ENCODE assay signal across 8 mouse cellular contexts in the genomic region with DNA sequence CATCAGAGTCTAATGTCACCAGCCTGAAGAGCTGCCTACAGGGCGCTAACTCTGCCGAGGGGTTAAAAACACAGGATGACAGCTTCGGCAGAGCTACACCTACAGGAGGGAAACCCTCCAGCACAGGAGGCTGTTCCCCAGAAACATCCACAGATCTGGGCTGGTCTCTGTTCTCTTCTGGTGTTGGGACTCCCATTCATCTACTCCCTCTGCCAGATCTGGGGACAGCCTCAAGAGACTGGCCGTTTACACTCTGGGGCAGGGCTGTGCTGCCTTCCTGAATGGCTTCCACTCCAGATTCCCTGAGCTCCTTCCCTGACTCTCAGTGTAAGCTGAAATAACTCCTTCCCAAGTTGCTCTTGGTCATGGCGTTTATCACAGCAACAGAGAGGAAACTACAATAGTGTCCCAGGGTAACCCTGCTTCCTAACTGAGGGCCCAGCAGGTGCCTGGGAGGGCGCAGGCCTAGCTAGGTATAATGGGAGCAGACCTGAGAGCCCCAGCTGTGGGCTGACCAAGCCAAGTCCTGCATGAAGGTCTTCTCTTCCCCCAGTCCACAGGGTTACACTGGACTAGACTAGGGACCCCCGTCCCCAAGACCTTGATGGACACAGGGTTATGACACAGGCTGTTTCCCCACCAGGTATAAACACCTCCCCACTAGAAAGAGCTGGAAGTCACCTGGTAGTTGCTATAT. TPM values are rescaled to one million over a fixed set of nuclear protein-coding genes. Genes with fewer than 3 reads are reported as not detected.
DNase-seq lines count a peak whose midpoint lies in the region; ATAC-seq and TF ChIP-seq lines count a peak whose summit lies in the region.

No protein-coding gene starts in this region.

- 24% methylated on average over 7 of the region's 7 CpGs for WGBS in heart, embryonic 12.5 days
- WGBS in hindbrain, embryonic 10.5 days: 19% methylated on average over 7 of the region's 7 CpGs
- 23% methylated on average over 7 of the region's 7 CpGs for WGBS in midbrain, embryonic 10.5 days

- ATAC-seq in heart, embryonic 12.5 days (ENCODE audit: insufficient number of reproducible peaks, low FRiP score): no peak

- H3K9me3 ChIP-seq in heart, embryonic 12.5 days (replicated peaks): no peaks in the 10 kb centered on the region
- no peaks in the 10 kb centered on the region for H3K9me3 ChIP-seq in hindbrain, embryonic 10.5 days
- no peaks in the 10 kb centered on the region for H3K9me3 ChIP-seq in midbrain, embryonic 10.5 days (replicated peaks)

- H3K36me3 ChIP-seq in heart, embryonic 12.5 days: 0 out of 2 replicates have a peak, but pooled peaks cover 7% of the 10 kb centered on the region
- H3K36me3 ChIP-seq in hindbrain, embryonic 10.5 days: no peaks in the 10 kb centered on the region
- no peaks in the 10 kb centered on the region for H3K36me3 ChIP-seq in midbrain, embryonic 10.5 days

- TF ChIP-seq CTCF in bone marrow macrophage, adult 2 months (IDR thresholded peaks at IDR 0.05; ENCODE audit: low read depth, low read length): no peak

- H3K4me2 ChIP-seq in heart, embryonic 12.5 days: peak overlapping the region; percentile 92

- H3K27ac ChIP-seq in heart, embryonic 12.5 days (ENCODE audit: poor library complexity, severe bottlenecking): peak overlapping the region; percentile 83
- no peak overlapping the region for H3K27ac ChIP-seq in bone marrow macrophage, adult 2 months (ENCODE audit: insufficient read depth, low read depth, low read length)
- peak overlapping the region; percentile 87 for H3K27ac ChIP-seq in hindbrain, embryonic 10.5 days
- peak overlapping the region; percentile 85 for H3K27ac ChIP-seq in midbrain, embryonic 10.5 days (replicated peaks)

- peak overlapping the region; percentile 89 for H3K9ac ChIP-seq in heart, embryonic 12.5 days

- H3K4me3 ChIP-seq in heart, embryonic 12.5 days: peak overlapping the region; percentile 78
- H3K4me3 ChIP-seq in bone marrow macrophage, adult 2 months (ENCODE audit: insufficient read depth, low read length): peak overlapping the region; percentile 50
- peak overlapping the region; percentile 69 for H3K4me3 ChIP-seq in hindbrain, embryonic 10.5 days
- peak overlapping the region; percentile 67 for H3K4me3 ChIP-seq in midbrain, embryonic 10.5 days

- DNase-seq in heart, postnatal 14 days: no peak
- no peak for DNase-seq in hindbrain, embryonic 10.5 days (ENCODE audit: low spot score)
- no peak for DNase-seq in midbrain, embryonic 10.5 days (ENCODE audit: low spot score)
- DNase-seq in left cerebral cortex, adult 9 months (ENCODE audit: low spot score in 2 of 2): no peak
- no peak for DNase-seq in thymus, postnatal 4 days
- no peak for DNase-seq in thymus, postnatal 36 days

- no peaks in the 10 kb centered on the region for H3K27me3 ChIP-seq in heart, embryonic 12.5 days (replicated peaks)
- H3K27me3 ChIP-seq in hindbrain, embryonic 10.5 days (ENCODE audit: insufficient read depth, poor library complexity, severe bottlenecking): no peaks in the 10 kb centered on the region
- H3K27me3 ChIP-seq in midbrain, embryonic 10.5 days (ENCODE audit: low read depth, poor library complexity, severe bottlenecking): no peaks in the 10 kb centered on the region

- TF ChIP-seq POLR2A in bone marrow macrophage, adult 2 months (IDR thresholded peaks at IDR 0.05; ENCODE audit: borderline replicate concordance, low read depth, low read length): no peak

- H3K4me1 ChIP-seq in heart, embryonic 12.5 days (replicated peaks): peaks cover 76% of the 10 kb centered on the region
- peaks cover 18% of the 10 kb centered on the region for H3K4me1 ChIP-seq in bone marrow macrophage, adult 2 months (ENCODE audit: control insufficient read depth, insufficient read depth, low read length)
- H3K4me1 ChIP-seq in hindbrain, embryonic 10.5 days (replicated peaks): peaks cover 56% of the 10 kb centered on the region
- H3K4me1 ChIP-seq in midbrain, embryonic 10.5 days: peaks cover 63% of the 10 kb centered on the region

- intact Hi-C loops in heart, postnatal 14 days (cut with DNase I): no loop called here

RNA-seq across cellular contexts. Expression of a gene that starts 37.2 kb away (rescaled TPM):
- polyA plus RNA-seq in heart, embryonic 12.5 days (2016; fragmentation: Nextera tagmentation; extraction: Ambion mirVana): 73.2 and 74.6 TPM in 2 replicates
- total RNA-seq in heart, postnatal 14 days (2021): 10 to 100 TPM; 21.6 to 24.9 TPM
- polyA plus RNA-seq in bone marrow macrophage, adult 2 months (2012; ENCODE audit: insufficient read depth, insufficient read length, missing spikeins): 20.8 and 20.9 TPM in 2 replicates
- 62.0 and 82.2 TPM in 2 replicates for polyA plus RNA-seq in hindbrain, embryonic 10.5 days (2016; fragmentation: Nextera tagmentation; extraction: Ambion mirVana)
- polyA plus RNA-seq in midbrain, embryonic 10.5 days (2016; fragmentation: Nextera tagmentation; extraction: Ambion mirVana): 50.7 and 68.9 TPM in 2 replicates

RNA-seq across cellular contexts. Expression of a gene that starts 41.5 kb away (rescaled TPM):
- polyA plus RNA-seq in heart, embryonic 12.5 days (2016; fragmentation: Nextera tagmentation; extraction: Ambion mirVana): 20.2 and 21.3 TPM in 2 replicates
- total RNA-seq in heart, postnatal 14 days (2021): 10 to 100 TPM; 34.0 to 39.8 TPM
- 1.6 and 1.7 TPM in 2 replicates for polyA plus RNA-seq in bone marrow macrophage, adult 2 months (2012; ENCODE audit: insufficient read depth, insufficient read length, missing spikeins)
- 9.3 and 9.4 TPM in 2 replicates for polyA plus RNA-seq in hindbrain, embryonic 10.5 days (2016; fragmentation: Nextera tagmentation; extraction: Ambion mirVana)
- polyA plus RNA-seq in midbrain, embryonic 10.5 days (2016; fragmentation: Nextera tagmentation; extraction: Ambion mirVana): 7.4 and 13.0 TPM in 2 replicates
